Mouse (Mus musculus) heart, embryonic 14.5 days (tissue): Measurements from ENCODE around the gene Trpm3. TPM values are rescaled to one million over a fixed set of nuclear protein-coding genes. Genes with fewer than 3 reads are reported as not detected.
A peak's percentile ranks its signal among the peaks of the same experiment; 100 is the strongest.

Source experiments
- ATAC-seq: fragments of 200-750 bp; cut with Nextera tagmentation; 2 replicates; pipeline ENCODE4 v1.8.0; 2017; ENCODE audit warnings: low read depth, moderate TSS enrichment; ENCODE audit not compliant: insufficient number of reproducible peaks, insufficient read depth, low FRiP score
- H3K27ac ChIP-seq, 2 experiments: fragments of 200-500 bp in 1 of 2; fragments of 300-500 bp in 1 of 2; sonication (generic) in 1 of 2; replicated peaks in 1 of 2; 2 replicates each; pipeline ENCODE4 v1.5.1; 2012 to 2014; ENCODE audit warnings: low read depth in 2 of 2, low read length in 2 of 2, control low read depth in 1 of 2, mild to moderate bottlenecking in 1 of 2, mixed read lengths in 1 of 2; ENCODE audit not compliant: control insufficient read depth in 1 of 2, insufficient read depth in 1 of 2
- H3K27me3 ChIP-seq: fragments of 300-500 bp; sonication (generic); 2 replicates; pipeline ENCODE4 v1.6.1; 2014; ENCODE audit warnings: mild to moderate bottlenecking, low read length, control low read depth; ENCODE audit not compliant: control insufficient read depth, insufficient read depth
- H3K36me3 ChIP-seq: fragments of 300-500 bp; sonication (generic); 2 replicates; pipeline ENCODE4 v1.6.1; 2014; ENCODE audit warnings: mild to moderate bottlenecking, control low read depth, low read length, mixed read lengths; ENCODE audit not compliant: control insufficient read depth, insufficient read depth
- H3K4me1 ChIP-seq, 2 experiments: fragments of 200-500 bp in 1 of 2; fragments of 300-500 bp in 1 of 2; sonication (generic) in 1 of 2; 2 replicates each; pipeline ENCODE4 v1.6.1; 2012 to 2014; ENCODE audit warnings: low read length in 2 of 2, control low read depth in 1 of 2, mixed read lengths in 1 of 2; ENCODE audit not compliant: control insufficient read depth in 2 of 2, insufficient read depth in 2 of 2
- H3K4me2 ChIP-seq: fragments of 300-500 bp; sonication (generic); 2 replicates; pipeline ENCODE4 v1.6.1; 2014; ENCODE audit warnings: mild to moderate bottlenecking, low read length
- H3K4me3 ChIP-seq, 2 experiments: fragments of 200-500 bp in 1 of 2; fragments of 300-500 bp in 1 of 2; sonication (generic) in 1 of 2; 2 replicates each; pipeline ENCODE4 v1.5.1; 2012 to 2014; ENCODE audit warnings: low read length in 2 of 2, mild to moderate bottlenecking in 2 of 2, control low read depth in 1 of 2, low read depth in 1 of 2, moderate library complexity in 1 of 2; ENCODE audit not compliant: control insufficient read depth in 1 of 2, insufficient read depth in 1 of 2
- H3K9ac ChIP-seq: fragments of 300-500 bp; sonication (generic); 2 replicates; pipeline ENCODE4 v1.6.1; 2014; ENCODE audit warnings: mild to moderate bottlenecking, low read length
- H3K9me3 ChIP-seq: fragments of 300-500 bp; sonication (generic); 2 replicates; pipeline ENCODE4 v1.6.1; 2016; ENCODE audit warnings: low read length, control low read depth; ENCODE audit not compliant: control insufficient read depth
- WGBS: fragments of 180-500 bp; shearing (Covaris S2); extraction: QIAGEN DNeasy Blood & Tissue Kit; methylation state at CpG from one replicate; pipeline ENCODE4 v1.1.7; 2014; 5-methylcytosine and 5-hydroxymethylcytosine counted together
- microRNA counts: library from miRNA; unstranded; fragments of <30 nt; microRNA quantifications from one replicate; lab custom pipeline; 2016
- microRNA-seq: library from miRNA; unstranded; fragments of <30 nt; microRNA quantifications from one replicate; pipeline ENCODE4, GENCODE M21; 2016
- polyA plus RNA-seq: library from polyadenylated mRNA; unstranded; fragments of >200 nt; fragmentation: Nextera tagmentation; extraction: Ambion mirVana; gene quantifications from 2 replicates; pipeline ENCODE4 v1.2.1, GENCODE M21; 2014

The Trpm3 gene
- polyA plus RNA-seq, 1 experiment from 2014 or later: 1.2 TPM

GRCm38 (mm10) chr19:23041483-23042167 lies 902.8 kb downstream of the Trpm3 start:
- Histone ChIP-seq H3K9ac (no peak overlapping the region), H3K4me1 (no peaks in the 10 kb centered on the region), H3K27me3 (no peaks in the 10 kb centered on the region), H3K27ac (no peak overlapping the region), H3K4me2 (no peak overlapping the region), H3K9me3 (no peaks in the 10 kb centered on the region), H3K4me3 (no peak overlapping the region), H3K36me3 (no peaks in the 10 kb centered on the region)
- WGBS: 53% methylated on average over 6 of the region's 6 CpGs
- no peak for ATAC-seq

GRCm38 (mm10) chr19:23042168-23042733 lies 903.4 kb downstream of the Trpm3 start:
- no peaks in the 10 kb centered on the region for H3K4me1 ChIP-seq
- no peak overlapping the region for H3K9ac ChIP-seq
- H3K4me2 ChIP-seq: no peak overlapping the region
- no peaks in the 10 kb centered on the region for H3K27me3 ChIP-seq
- WGBS: 43% methylated on average over 6 of the region's 6 CpGs
- H3K9me3 ChIP-seq: no peaks in the 10 kb centered on the region
- no peaks in the 10 kb centered on the region for H3K36me3 ChIP-seq
- H3K27ac ChIP-seq: no peak overlapping the region
- H3K4me3 ChIP-seq: no peak overlapping the region
- no peak for ATAC-seq

- H3K9ac ChIP-seq: no peak overlapping the region
- no peak overlapping the region for H3K4me2 ChIP-seq
- no peaks in the 10 kb centered on the region for H3K36me3 ChIP-seq
- no peaks in the 10 kb centered on the region for H3K27me3 ChIP-seq
- no peak overlapping the region for H3K27ac ChIP-seq
- no peak overlapping the region for H3K4me3 ChIP-seq
- H3K9me3 ChIP-seq: no peaks in the 10 kb centered on the region
- ATAC-seq: no peak
- no peaks in the 10 kb centered on the region for H3K4me1 ChIP-seq
Observed at GRCm38 (mm10) chr19:23043699-23044098, 904.9 kb downstream of the Trpm3 start.

MicroRNA genes within 50 kb of the gene (microRNA counts, 519-probe panel; counts per million panel counts)
- microRNA mmu-miR-204 (lab: Ali Mortazavi, UCI): 3,451 counts per million, percentile 73 among the panel's probes with 10 or more counts

Small RNA genes within 50 kb of the gene (microRNA-seq; reads per million reads assigned to microRNA genes)
- gene Mir204: 86.9 reads per million, percentile 51 among the genes with 10 or more reads in this experiment
